Mouse (Mus musculus) layer of hippocampus, postnatal 10 days (tissue): ENCODE measurements around the gene Syt1. TPM values are rescaled to one million over a fixed set of nuclear protein-coding genes. Genes with fewer than 3 reads are reported as not detected.

Experiments
- DNase-seq, 2 experiments: peaks; one replicate each; pipeline ENCODE4 v3.0.0; 2021; ENCODE audit warnings: low spot score in 2 of 2
- total RNA-seq, 2 experiments: library from RNA; stranded (reverse); gene quantifications; 2 replicates each; pipeline ENCODE4 v1.2.3; 2021

The Syt1 gene
- total RNA-seq, 2 experiments from 2014 or later = 629 to 667 TPM

GRCm38 (mm10) chr10:108531111-108531510 is 479.7 kb downstream of the Syt1 start:
- no peak for DNase-seq

- no peak for DNase-seq
Measured at GRCm38 (mm10) chr10:108528338-108528737, 482.4 kb downstream of the Syt1 start.

- DNase-seq = no peak
Measured at GRCm38 (mm10) chr10:108525506-108525905, 485.3 kb downstream of the Syt1 start.

- no peak for DNase-seq
Measured at GRCm38 (mm10) chr10:108524306-108525029, 486.3 kb downstream of the Syt1 start.

GRCm38 (mm10) chr10:108519156-108519555 is 491.6 kb downstream of the Syt1 start:
- DNase-seq = no peak

GRCm38 (mm10) chr10:108517076-108517475 is 493.7 kb downstream of the Syt1 start:
- no peak for DNase-seq

GRCm38 (mm10) chr10:108514671-108515070 is 496.1 kb downstream of the Syt1 start:
- no peak for DNase-seq

- DNase-seq = no peak
Measured at GRCm38 (mm10) chr10:108509579-108509978, 501.2 kb downstream of the Syt1 start.

GRCm38 (mm10) chr10:108506917-108507316 is 503.9 kb downstream of the Syt1 start:
- DNase-seq = no peak

GRCm38 (mm10) chr10:108504925-108505324 is 505.9 kb downstream of the Syt1 start:
- DNase-seq = no peak

GRCm38 (mm10) chr10:108504128-108504870 is 506.5 kb downstream of the Syt1 start:
- DNase-seq = no peak

GRCm38 (mm10) chr10:108490231-108490630 is 520.6 kb downstream of the Syt1 start:
- DNase-seq = no peak

- DNase-seq = no peak
Measured at GRCm38 (mm10) chr10:108483991-108484390, 526.8 kb downstream of the Syt1 start.

- DNase-seq = no peak
Measured at GRCm38 (mm10) chr10:108480146-108480850, 530.5 kb downstream of the Syt1 start.

- no peak for DNase-seq
Measured at GRCm38 (mm10) chr10:108470319-108470955, 540.3 kb downstream of the Syt1 start.

GRCm38 (mm10) chr10:108466539-108466938 is 544.2 kb downstream of the Syt1 start:
- no peak for DNase-seq

- no peak for DNase-seq
Measured at GRCm38 (mm10) chr10:108461862-108462261, 548.9 kb downstream of the Syt1 start.

GRCm38 (mm10) chr10:108457054-108457453 is 553.7 kb downstream of the Syt1 start:
- DNase-seq = no peak

- DNase-seq = no peak
Measured at GRCm38 (mm10) chr10:108455883-108456282, 554.9 kb downstream of the Syt1 start.

- no peak for DNase-seq
Measured at GRCm38 (mm10) chr10:108455204-108455603, 555.6 kb downstream of the Syt1 start.

- no peak for DNase-seq
Measured at GRCm38 (mm10) chr10:108454691-108455117, 556.1 kb downstream of the Syt1 start.
